Mouse (Mus musculus) stomach, postnatal 0 days (tissue): ENCODE data around the gene Prm2. TPM values are rescaled to one million over a fixed set of nuclear protein-coding genes. Genes with fewer than 3 reads are reported as not detected.

Source experiments
- ATAC-seq: fragments of 200-750 bp; cut with Nextera tagmentation; 2 replicates; pipeline ENCODE4 v1.8.0; 2017; ENCODE audit not compliant: low FRiP score, low TSS enrichment
- DNase-seq: peaks from one replicate; pipeline ENCODE4 v3.0.0-alpha.2; 2016; ENCODE audit warnings: low spot score
- H3K27ac ChIP-seq: fragments of 300-500 bp; sonication (generic); replicated peaks from 2 replicates; pipeline ENCODE4 v1.5.1; 2014; ENCODE audit warnings: mild to moderate bottlenecking, control low read depth
- H3K27me3 ChIP-seq: fragments of 300-500 bp; sonication (generic); 2 replicates; pipeline ENCODE4 v1.6.1; 2014; ENCODE audit warnings: low read length; ENCODE audit not compliant: control insufficient read depth, insufficient read depth
- H3K36me3 ChIP-seq: fragments of 300-500 bp; sonication (generic); 2 replicates; pipeline ENCODE4 v1.6.1; 2014; ENCODE audit warnings: low read length, mixed read lengths; ENCODE audit not compliant: control insufficient read depth, insufficient read depth
- H3K4me1 ChIP-seq: fragments of 300-500 bp; sonication (generic); replicated peaks from 2 replicates; pipeline ENCODE4 v1.6.1; 2014; ENCODE audit warnings: antibody characterized with exemption; ENCODE audit not compliant: control insufficient read depth, insufficient read depth
- H3K4me2 ChIP-seq: fragments of 300-500 bp; sonication (generic); replicated peaks from 2 replicates; pipeline ENCODE4 v1.6.1; 2014; ENCODE audit warnings: low read depth, mild to moderate bottlenecking, control low read depth, moderate library complexity
- H3K4me3 ChIP-seq: fragments of 300-500 bp; sonication (generic); 2 replicates; pipeline ENCODE4 v1.5.1; 2014; ENCODE audit warnings: low read depth, low read length, control low read depth
- H3K9ac ChIP-seq: fragments of 300-500 bp; sonication (generic); 2 replicates; pipeline ENCODE4 v1.6.1; 2014; ENCODE audit warnings: mild to moderate bottlenecking, low read length, control low read depth, mixed read lengths
- H3K9me3 ChIP-seq: fragments of 300-500 bp; sonication (generic); 2 replicates; pipeline ENCODE4 v1.6.1; 2016; ENCODE audit warnings: low read length; ENCODE audit not compliant: control insufficient read depth
- CTCF ChIP-seq: IDR thresholded peaks from 2 replicates; pipeline ENCODE4 v1.5.1; 2016; ENCODE audit warnings: antibody characterized with exemption, low read depth, mild to moderate bottlenecking, moderate library complexity
- EP300 ChIP-seq: optimal IDR thresholded peaks from 2 replicates; pipeline ENCODE3; 2016; ENCODE audit warnings: antibody characterized with exemption
- WGBS: fragments of 180-500 bp; shearing (Covaris S2); extraction: QIAGEN DNeasy Blood & Tissue Kit; methylation state at CpG from one replicate; pipeline ENCODE4 v1.1.7; 2014; 5-methylcytosine and 5-hydroxymethylcytosine counted together
- polyA plus RNA-seq: library from polyadenylated mRNA; unstranded; fragments of >200 nt; fragmentation: Nextera tagmentation; extraction: Ambion mirVana; gene quantifications from 2 replicates; pipeline ENCODE4 v1.2.1, GENCODE M21; 2015

Gene Prm2
- polyA plus RNA-seq, 1 experiment from 2014 or later: not detected

- Histone ChIP-seq H3K4me1 (peaks cover 15% of the 10 kb centered on the region), H3K4me2 (peak overlapping the region; percentile 96), H3K27me3 (no peaks in the 10 kb centered on the region), H3K9me3 (no peaks in the 10 kb centered on the region), H3K27ac (no peak overlapping the region), H3K4me3 (peak overlapping the region; percentile 73), H3K36me3 (no peaks in the 10 kb centered on the region), H3K9ac (no peak overlapping the region)
- DNase-seq: no peak
- 50% methylated on average over 8 of the region's 8 CpGs for WGBS
- ATAC-seq: no peak
- TF ChIP-seq EP300 (no peak), CTCF (no peak)
These were observed 12.5 kb downstream of the Prm2 start for GRCm38 (mm10) chr16:10783451-10783850.

GRCm38 (mm10) chr16:10783152-10783434 is 12.8 kb downstream of the Prm2 start:
- no peak for DNase-seq
- Histone ChIP-seq H3K4me3 (peak overlapping the region; percentile 18), H3K9ac (0 out of 2 replicates have a peak overlapping the region, but pooled peaks have one; percentile 31)

GRCm38 (mm10) chr16:10782377-10783151 is 13.4 kb downstream of the Prm2 start:
- H3K27ac ChIP-seq: 0 out of 2 replicates have a peak overlapping the region, but pooled peaks have one; percentile 30
- H3K4me2 ChIP-seq: peak overlapping the region; percentile 96
- H3K9ac ChIP-seq: peak overlapping the region; percentile 31; the same call in 1 of the 2 replicates
- 48% methylated on average over 6 of the region's 6 CpGs for WGBS
- no peak for ATAC-seq
- no peaks in the 10 kb centered on the region for H3K27me3 ChIP-seq
- TF ChIP-seq EP300: no peak
- TF ChIP-seq CTCF: no peak
- no peaks in the 10 kb centered on the region for H3K9me3 ChIP-seq
- no peaks in the 10 kb centered on the region for H3K36me3 ChIP-seq
- H3K4me3 ChIP-seq: no peak overlapping the region
- no peak for DNase-seq
- H3K4me1 ChIP-seq: peaks cover 15% of the 10 kb centered on the region

More at GRCm38 (mm10) chr16:10783152-10783434, 12.8 kb downstream of the Prm2 start:
- Histone ChIP-seq H3K9me3 (no peaks in the 10 kb centered on the region), H3K4me2 (peak overlapping the region; percentile 96), H3K27me3 (no peaks in the 10 kb centered on the region), H3K27ac (0 out of 2 replicates have a peak overlapping the region, but pooled peaks have one; percentile 30), H3K36me3 (no peaks in the 10 kb centered on the region), H3K4me1 (peaks cover 15% of the 10 kb centered on the region)
- 5% methylated on average over 1 of the region's 1 CpGs for WGBS
- ATAC-seq: no peak
- no peak for TF ChIP-seq EP300
- TF ChIP-seq CTCF: no peak

GRCm38 (mm10) chr16:10781862-10782371 is 14.0 kb downstream of the Prm2 start:
- 44% methylated on average over 9 of the region's 9 CpGs for WGBS
- Histone ChIP-seq H3K27me3 (no peaks in the 10 kb centered on the region), H3K4me1 (peaks cover 15% of the 10 kb centered on the region), H3K9me3 (no peaks in the 10 kb centered on the region), H3K4me2 (no peak overlapping the region; the same call in none of the 2 replicates), H3K9ac (no peak overlapping the region), H3K36me3 (no peaks in the 10 kb centered on the region), H3K27ac (no peak overlapping the region), H3K4me3 (no peak overlapping the region)
- no peak for TF ChIP-seq EP300
- TF ChIP-seq CTCF: no peak
- no peak for DNase-seq
- ATAC-seq: no peak

- no peaks in the 10 kb centered on the region for H3K9me3 ChIP-seq
- H3K4me2 ChIP-seq: no peak overlapping the region
- WGBS: 54% methylated on average over 5 of the region's 5 CpGs
- TF ChIP-seq EP300: no peak
- no peak for TF ChIP-seq CTCF
- H3K27ac ChIP-seq: 0 out of 2 replicates have a peak overlapping the region, but pooled peaks have one; percentile 24
- peaks cover 11% of the 10 kb centered on the region; the same call in 1 of the 2 replicates for H3K4me1 ChIP-seq
- 0 out of 2 replicates have a peak overlapping the region, but pooled peaks have one; percentile 4 for H3K9ac ChIP-seq
- H3K4me3 ChIP-seq: no peak overlapping the region
- DNase-seq: no peak
- H3K27me3 ChIP-seq: no peaks in the 10 kb centered on the region
- ATAC-seq: no peak
- H3K36me3 ChIP-seq: no peaks in the 10 kb centered on the region
These were observed 15.3 kb downstream of the Prm2 start for GRCm38 (mm10) chr16:10780631-10781120.
